In the genomic region with DNA sequence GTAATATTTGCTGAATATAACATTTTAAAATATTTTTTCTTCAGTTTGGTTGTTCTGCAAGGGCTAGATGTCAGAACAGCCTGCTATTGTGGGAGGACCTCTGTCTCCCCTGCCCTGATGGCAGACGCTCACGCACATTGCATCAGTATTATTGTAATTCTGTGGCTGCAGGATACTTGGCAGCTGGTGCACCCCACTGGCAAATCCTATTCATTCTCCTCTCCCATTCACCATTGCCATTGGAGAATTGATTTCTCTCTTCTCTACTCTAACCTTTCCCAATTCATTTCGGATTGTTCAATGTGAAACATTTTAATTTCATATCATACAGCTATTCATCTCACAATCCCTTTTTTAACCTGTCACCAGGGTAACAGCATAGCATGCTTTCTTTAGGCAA, we compare ENCODE assay signal across 10 mouse cellular contexts.
A peak's percentile ranks its signal among the peaks of the same experiment; 100 is the strongest.
DNase-seq lines count a peak whose midpoint lies in the region; ATAC-seq lines count a peak whose summit lies in the region.
"Had no signal": no experiment of that assay in that cellular context is flagged by ENCODE, and none has a peak within 500 bp of the region (broad histone marks: within the 10 kb centered on the region; RNA-seq: fewer than 3 reads in every experiment).

No protein-coding gene starts in this region.

- H3K9me3 ChIP-seq in forebrain, embryonic 13.5 days (replicated peaks), result no peaks in the 10 kb centered on the region
- H3K9me3 ChIP-seq in neural tube, embryonic 14.5 days (ENCODE audit: control insufficient read depth, low read length), result no peaks in the 10 kb centered on the region
- H3K9me3 ChIP-seq: liver, embryonic 15.5 days had no signal

- intact Hi-C loops in left cerebral cortex, postnatal 4 days (cut with DNase I), result no loop called here
- intact Hi-C loops in left cerebral cortex, postnatal 10 days (cut with DNase I), result no loop called here

- H3K36me3 ChIP-seq in forebrain, embryonic 13.5 days (ENCODE audit: poor library complexity, severe bottlenecking), result no peaks in the 10 kb centered on the region
- H3K36me3 ChIP-seq in neural tube, embryonic 14.5 days (ENCODE audit: control insufficient read depth, insufficient read depth, low read length), result no peaks in the 10 kb centered on the region
- H3K36me3 ChIP-seq: liver, embryonic 15.5 days had no signal

- DNase-seq in left cerebral cortex, postnatal 4 days, result peak; percentile 57
- no peak for DNase-seq in left cerebral cortex, postnatal 10 days (ENCODE audit: extremely low spot score in 1 of 2, low spot score in 2 of 2)
- DNase-seq in layer of hippocampus, adult 8-10 months (ENCODE audit: low spot score in 2 of 2), result peak; percentile 41 to 45
- no peak for DNase-seq in ovary, postnatal 14 days (ENCODE audit: low spot score)
- DNase-seq in frontal cortex, postnatal 25 days (ENCODE audit: low spot score in 2 of 2), result no peak
- no peak for DNase-seq in urinary bladder, adult 18-20 months (ENCODE audit: low spot score in 2 of 2)
- DNase-seq: kidney, postnatal 25 days had no signal

- H3K4me2 ChIP-seq in forebrain, embryonic 13.5 days, result no peak overlapping the region
- H3K4me2 ChIP-seq in neural tube, embryonic 14.5 days (ENCODE audit: low read depth, low read length), result no peak overlapping the region
- H3K4me2 ChIP-seq: liver, embryonic 15.5 days had no signal

- peaks cover 20% of the 10 kb centered on the region for H3K4me1 ChIP-seq in forebrain, embryonic 13.5 days
- 0 out of 2 replicates have a peak, but pooled peaks cover 9% of the 10 kb centered on the region for H3K4me1 ChIP-seq in neural tube, embryonic 14.5 days (ENCODE audit: control insufficient read depth, insufficient read depth, low read length)
- H3K4me1 ChIP-seq: liver, embryonic 15.5 days had no signal

- no peak overlapping the region for H3K4me3 ChIP-seq in forebrain, embryonic 13.5 days
- no peak overlapping the region for H3K4me3 ChIP-seq in neural tube, embryonic 14.5 days (ENCODE audit: low read depth, low read length)
- H3K4me3 ChIP-seq: liver, embryonic 15.5 days had no signal

- no peaks in the 10 kb centered on the region for H3K27me3 ChIP-seq in forebrain, embryonic 13.5 days
- H3K27me3 ChIP-seq in neural tube, embryonic 14.5 days (ENCODE audit: control insufficient read depth, insufficient read depth, low read length), result no peaks in the 10 kb centered on the region
- H3K27me3 ChIP-seq: liver, embryonic 15.5 days had no signal

- peak; percentile 90 for ATAC-seq in forebrain, embryonic 13.5 days
- ATAC-seq in neural tube, embryonic 14.5 days (ENCODE audit: low read depth), result peak; percentile 84; the same call in 1 of the 2 replicates

- WGBS in forebrain, embryonic 13.5 days, result 12% methylated on average over 3 of the region's 3 CpGs
- 9% methylated on average over 3 of the region's 3 CpGs for whole genome bisulfite sequencing in neural tube, embryonic 14.5 days

- no peak overlapping the region for H3K9ac ChIP-seq in forebrain, embryonic 13.5 days
- no peak overlapping the region for H3K9ac ChIP-seq in neural tube, embryonic 14.5 days (replicated peaks; ENCODE audit: low read depth, low read length)
- H3K9ac ChIP-seq: liver, embryonic 15.5 days had no signal

- H3K27ac ChIP-seq in forebrain, embryonic 13.5 days, result no peak overlapping the region
- H3K27ac ChIP-seq in neural tube, embryonic 14.5 days (ENCODE audit: low read depth, low read length), result no peak overlapping the region
- H3K27ac ChIP-seq: liver, embryonic 15.5 days had no signal

Comparison
In these comparisons a context has a peak if more than half of its experiments do, and no peak if none do; other contexts are left out.
1. DNase-seq: peak in left cerebral cortex, postnatal 4 days (single experiment) and layer of hippocampus, adult 8-10 months (2 of 2); none in left cerebral cortex, postnatal 10 days (0 of 2), ovary, postnatal 14 days (single experiment), frontal cortex, postnatal 25 days (0 of 2) and urinary bladder, adult 18-20 months (0 of 2).